Mouse (Mus musculus) heart, postnatal 14 days (tissue): ENCODE data around the gene Cdyl2. TPM values are rescaled to one million over a fixed set of nuclear protein-coding genes. Genes with fewer than 3 reads are reported as not detected.
A peak's percentile ranks its signal among the peaks of the same experiment; 100 is the strongest.

Source experiments
- DNase-seq, 2 experiments: peaks; one replicate each; pipeline ENCODE4 v3.0.0; 2021 to 2022
- intact Hi-C: fragments of 180-260 bp; cut with DNase I; formaldehyde crosslinking; loops from one replicate; pipeline ENCODE4 v1.15.1; 2025
- total RNA-seq, 2 experiments: library from RNA; stranded (reverse); gene quantifications; 2 replicates each; pipeline ENCODE4 v1.2.3; 2021

Cdyl2 gene
- total RNA-seq, 2 experiments from 2014 or later: 4.9 to 5.9 TPM

- DNase-seq: no peak
- intact Hi-C loops: loop anchor here (5.0 to 10.0 kb wide), 2 partner anchors 83 to 201 kb away; no protein-coding TSS in a partner anchor
Observed at GRCm38 (mm10) chr8:116673966-116674805, 58.6 kb downstream of the Cdyl2 start.

- intact Hi-C loops: loop anchor here (5.0 to 10.0 kb wide), 2 partner anchors 84 to 201 kb away; no protein-coding TSS in a partner anchor
- no peak for DNase-seq
Observed at GRCm38 (mm10) chr8:116673493-116673892, 59.3 kb downstream of the Cdyl2 start.

GRCm38 (mm10) chr8:116673052-116673451, 59.7 kb downstream of the Cdyl2 start:
- DNase-seq: no peak
- intact Hi-C loops: loop anchor here (5.0 to 10.0 kb wide), 2 partner anchors 84 to 202 kb away; no protein-coding TSS in a partner anchor

- intact Hi-C loops: loop anchor here (5.0 to 10.0 kb wide), 2 partner anchors 86 to 203 kb away; no protein-coding TSS in a partner anchor
- peak in 1 of 2 experiments; percentile 13 for DNase-seq
Observed at GRCm38 (mm10) chr8:116671543-116671942, 61.2 kb downstream of the Cdyl2 start.

GRCm38 (mm10) chr8:116670604-116671003, 62.2 kb downstream of the Cdyl2 start:
- no peak for DNase-seq
- intact Hi-C loops: loop anchor here (5.0 to 10.0 kb wide), 2 partner anchors 87 to 204 kb away; no protein-coding TSS in a partner anchor

- intact Hi-C loops: no loop called here
- DNase-seq: no peak
Observed at GRCm38 (mm10) chr8:116668977-116669376, 63.8 kb downstream of the Cdyl2 start.

- intact Hi-C loops: no loop called here
Observed at GRCm38 (mm10) chr8:116666781-116667325, 65.9 kb downstream of the Cdyl2 start.

GRCm38 (mm10) chr8:116661521-116661920, 71.3 kb downstream of the Cdyl2 start:
- DNase-seq: no peak
- intact Hi-C loops: no loop called here

More at GRCm38 (mm10) chr8:116666781-116667325, 65.9 kb downstream of the Cdyl2 start:
- DNase-seq: no peak

- no peak for DNase-seq
- intact Hi-C loops: no loop called here
Observed at GRCm38 (mm10) chr8:116656811-116657210, 76.0 kb downstream of the Cdyl2 start.

GRCm38 (mm10) chr8:116654881-116655280, 77.9 kb downstream of the Cdyl2 start:
- intact Hi-C loops: no loop called here
- DNase-seq: no peak

GRCm38 (mm10) chr8:116652949-116653348, 79.8 kb downstream of the Cdyl2 start:
- no peak for DNase-seq
- intact Hi-C loops: no loop called here

GRCm38 (mm10) chr8:116649975-116650725, 82.6 kb downstream of the Cdyl2 start:
- no peak for DNase-seq
- intact Hi-C loops: no loop called here

- intact Hi-C loops: no loop called here
- DNase-seq: no peak
Observed at GRCm38 (mm10) chr8:116645376-116645775, 87.4 kb downstream of the Cdyl2 start.

- intact Hi-C loops: no loop called here
- no peak for DNase-seq
Observed at GRCm38 (mm10) chr8:116640925-116641324, 91.9 kb downstream of the Cdyl2 start.

GRCm38 (mm10) chr8:116637998-116638397, 94.8 kb downstream of the Cdyl2 start:
- intact Hi-C loops: no loop called here
- DNase-seq: no peak

- intact Hi-C loops: no loop called here
- no peak for DNase-seq
Observed at GRCm38 (mm10) chr8:116637193-116637592, 95.6 kb downstream of the Cdyl2 start.

- no peak for DNase-seq
- intact Hi-C loops: no loop called here
Observed at GRCm38 (mm10) chr8:116636396-116636795, 96.4 kb downstream of the Cdyl2 start.

GRCm38 (mm10) chr8:116635972-116636371, 96.8 kb downstream of the Cdyl2 start:
- DNase-seq: no peak
- intact Hi-C loops: no loop called here

- DNase-seq: no peak
- intact Hi-C loops: no loop called here
Observed at GRCm38 (mm10) chr8:116635261-116635660, 97.5 kb downstream of the Cdyl2 start.

- intact Hi-C loops: no loop called here
- DNase-seq: no peak
Observed at GRCm38 (mm10) chr8:116634436-116634835, 98.4 kb downstream of the Cdyl2 start.
